Mouse (Mus musculus): Measurements from ENCODE around the gene Hist1h2bf. TPM values are rescaled to one million over a fixed set of nuclear protein-coding genes. Genes with fewer than 3 reads are reported as not detected.

Hist1h2bf gene
- polyA plus RNA-seq, 1 experiment, result 23.2 TPM

DNA sequence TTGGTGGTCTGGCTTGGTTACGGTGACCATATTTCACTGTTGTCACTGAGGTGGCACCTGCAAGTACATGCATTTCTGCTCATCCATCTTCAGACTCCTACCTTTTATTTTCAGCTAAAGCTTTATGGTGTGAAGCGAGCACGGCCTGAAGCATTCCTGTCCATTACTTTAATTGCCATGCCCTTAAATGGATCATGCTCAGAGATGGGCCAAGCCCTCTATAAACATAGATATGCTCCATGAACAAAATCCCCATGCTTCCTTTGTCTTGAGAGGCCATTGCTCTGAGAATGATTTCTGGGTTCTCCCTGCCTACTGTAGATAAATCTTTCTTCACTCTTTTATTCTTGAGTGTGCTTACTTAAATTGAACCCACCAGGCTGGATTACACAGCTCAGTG lies 30.5 kb upstream of the Hist1h2bf start:
- Histone ChIP-seq H3K27ac (ENCODE audit: insufficient read depth, low read length) (no peak overlapping the region), H3K9ac (ENCODE audit: low read depth, poor library complexity, severe bottlenecking) (no peak overlapping the region), H3K4me3 (ENCODE audit: low read depth, low read length) (no peak overlapping the region), H3K36me3 (ENCODE audit: control insufficient read depth, insufficient read depth, low read length, poor library complexity, severe bottlenecking) (no peaks in the 10 kb centered on the region), H3K9me3 (replicated peaks; ENCODE audit: control insufficient read depth, insufficient read depth, low read length, poor library complexity, severe bottlenecking) (no peaks in the 10 kb centered on the region), H3K27me3 (ENCODE audit: control insufficient read depth, insufficient read depth, low read length, poor library complexity, severe bottlenecking) (no peaks in the 10 kb centered on the region), H3K4me1 (ENCODE audit: control insufficient read depth, insufficient read depth, low read length) (no peaks in the 10 kb centered on the region)
- no peak for TF ChIP-seq CTCF (IDR thresholded peaks at IDR 0.05; ENCODE audit: low read depth, low read length)
- no peak for TF ChIP-seq POLR2A (IDR thresholded peaks at IDR 0.05; ENCODE audit: insufficient read depth, low read length)

DNA sequence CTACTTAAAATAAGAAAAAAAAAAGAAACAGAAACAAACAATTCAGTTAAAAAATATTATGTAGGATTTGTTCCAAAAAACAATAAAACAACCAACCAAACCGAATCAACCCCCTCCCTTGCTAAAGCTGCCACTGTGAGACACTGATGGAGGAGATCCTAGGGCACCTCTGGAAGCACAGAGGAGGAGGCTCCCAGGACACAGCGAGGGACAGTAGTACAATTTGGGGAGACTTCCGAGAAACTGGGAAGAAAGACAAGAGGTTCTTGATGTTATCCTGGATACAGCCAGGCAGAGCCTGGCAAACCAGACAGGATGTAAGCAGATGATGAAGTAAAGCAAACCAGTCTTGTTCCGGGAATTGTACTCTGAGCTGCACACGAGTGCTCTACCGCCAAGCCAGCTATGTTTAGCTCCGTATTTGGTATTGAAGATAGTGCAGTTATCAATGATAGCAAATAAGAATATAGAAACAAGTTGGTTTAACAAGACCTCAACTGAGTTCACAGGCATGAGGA lies 29.2 kb upstream of the Hist1h2bf start:
- Histone ChIP-seq H3K9me3 (replicated peaks; ENCODE audit: control insufficient read depth, insufficient read depth, low read length, poor library complexity, severe bottlenecking) (no peaks in the 10 kb centered on the region), H3K36me3 (ENCODE audit: control insufficient read depth, insufficient read depth, low read length, poor library complexity, severe bottlenecking) (no peaks in the 10 kb centered on the region), H3K27me3 (ENCODE audit: control insufficient read depth, insufficient read depth, low read length, poor library complexity, severe bottlenecking) (no peaks in the 10 kb centered on the region), H3K27ac (ENCODE audit: insufficient read depth, low read length) (no peak overlapping the region), H3K9ac (ENCODE audit: low read depth, poor library complexity, severe bottlenecking) (no peak overlapping the region), H3K4me1 (ENCODE audit: control insufficient read depth, insufficient read depth, low read length) (no peaks in the 10 kb centered on the region), H3K4me3 (ENCODE audit: low read depth, low read length) (no peak overlapping the region)
- TF ChIP-seq CTCF (IDR thresholded peaks at IDR 0.05; ENCODE audit: low read depth, low read length) (no peak), POLR2A (IDR thresholded peaks at IDR 0.05; ENCODE audit: insufficient read depth, low read length) (no peak), EP300 (IDR thresholded peaks at IDR 0.05; ENCODE audit: insufficient read depth, low read depth, low read length) (no peak)

DNA sequence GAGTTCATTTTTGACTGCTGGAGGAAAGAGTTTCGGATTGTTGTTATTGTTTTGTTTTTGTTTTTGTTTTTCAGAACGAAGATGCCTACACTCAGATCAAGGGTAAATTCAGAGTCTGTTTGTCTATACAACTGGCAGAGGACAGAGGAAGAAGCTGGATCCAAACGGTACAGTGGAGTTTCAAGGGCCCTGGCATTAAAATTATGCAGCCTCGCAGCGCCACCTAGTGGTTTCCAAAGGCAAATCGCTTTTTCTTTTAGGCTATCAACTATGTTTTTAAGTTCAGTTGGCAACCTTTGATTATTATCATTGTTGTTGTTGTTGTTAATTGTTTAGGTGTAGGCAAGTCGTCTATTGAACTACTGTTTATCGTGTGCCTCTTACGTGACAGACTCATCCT lies 24.0 kb upstream of the Hist1h2bf start:
- Histone ChIP-seq H3K27me3 (ENCODE audit: control insufficient read depth, insufficient read depth, low read length, poor library complexity, severe bottlenecking) (no peaks in the 10 kb centered on the region), H3K36me3 (ENCODE audit: control insufficient read depth, insufficient read depth, low read length, poor library complexity, severe bottlenecking) (no peaks in the 10 kb centered on the region), H3K27ac (ENCODE audit: insufficient read depth, low read length) (no peak overlapping the region), H3K4me1 (ENCODE audit: control insufficient read depth, insufficient read depth, low read length) (peaks cover 6% of the 10 kb centered on the region), H3K4me3 (ENCODE audit: low read depth, low read length) (no peak overlapping the region), H3K9me3 (replicated peaks; ENCODE audit: control insufficient read depth, insufficient read depth, low read length, poor library complexity, severe bottlenecking) (no peaks in the 10 kb centered on the region; the same call in 1 of the 2 replicates), H3K9ac (ENCODE audit: low read depth, poor library complexity, severe bottlenecking) (no peak overlapping the region)
- TF ChIP-seq EP300 (IDR thresholded peaks at IDR 0.05; ENCODE audit: insufficient read depth, low read depth, low read length) (no peak), CTCF (IDR thresholded peaks at IDR 0.05; ENCODE audit: low read depth, low read length) (peak; percentile 50)

DNA sequence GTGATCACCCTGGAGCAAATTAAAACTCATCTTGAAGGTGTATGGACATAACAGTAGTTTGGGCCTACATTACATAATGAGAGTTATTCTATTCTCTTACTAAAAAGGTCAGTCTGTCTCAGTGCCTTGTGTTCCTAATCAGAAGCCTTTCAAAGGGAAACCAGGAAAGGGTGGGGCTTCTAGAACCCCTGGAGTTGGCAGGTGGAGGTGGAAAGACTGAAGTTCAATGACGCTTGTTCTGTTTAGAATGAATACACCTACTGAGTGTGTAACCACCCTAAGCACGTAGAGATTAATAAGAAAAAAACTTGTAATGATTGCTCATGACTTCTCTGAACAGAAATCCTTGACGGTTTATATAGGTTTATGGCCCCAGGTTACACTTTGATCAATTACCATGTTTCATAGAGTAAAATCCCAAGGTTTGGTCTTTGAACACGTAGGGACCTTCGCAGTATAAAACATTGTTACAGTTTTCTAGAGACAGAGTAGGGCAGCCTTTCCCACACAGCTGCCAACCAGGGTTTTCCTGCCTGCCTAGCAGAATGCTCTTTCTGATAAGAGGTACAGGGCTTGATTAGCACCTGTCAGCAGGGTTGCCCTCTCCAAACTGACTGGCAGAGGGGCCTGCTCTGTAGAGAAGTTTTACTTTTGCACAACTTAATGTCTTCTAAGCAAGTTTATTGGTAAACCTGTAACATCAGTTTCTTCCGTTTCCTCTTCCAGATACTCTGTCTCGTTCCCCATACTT lies 21.8 kb upstream of the Hist1h2bf start:
- TF ChIP-seq EP300 (IDR thresholded peaks at IDR 0.05; ENCODE audit: insufficient read depth, low read depth, low read length), result no peak
- TF ChIP-seq POLR2A (IDR thresholded peaks at IDR 0.05; ENCODE audit: insufficient read depth, low read length), result no peak
- TF ChIP-seq CTCF (IDR thresholded peaks at IDR 0.05; ENCODE audit: low read depth, low read length), result no peak
- no peaks in the 10 kb centered on the region for H3K27me3 ChIP-seq (ENCODE audit: control insufficient read depth, insufficient read depth, low read length, poor library complexity, severe bottlenecking)
- no peaks in the 10 kb centered on the region; the same call in 1 of the 2 replicates for H3K9me3 ChIP-seq (replicated peaks; ENCODE audit: control insufficient read depth, insufficient read depth, low read length, poor library complexity, severe bottlenecking)
- H3K36me3 ChIP-seq (ENCODE audit: control insufficient read depth, insufficient read depth, low read length, poor library complexity, severe bottlenecking), result no peaks in the 10 kb centered on the region
- peak overlapping the region; percentile 87 for H3K27ac ChIP-seq (ENCODE audit: insufficient read depth, low read length)
- H3K4me3 ChIP-seq (ENCODE audit: low read depth, low read length), result no peak overlapping the region
- peaks cover 6% of the 10 kb centered on the region for H3K4me1 ChIP-seq (ENCODE audit: control insufficient read depth, insufficient read depth, low read length)
- no peak overlapping the region for H3K9ac ChIP-seq (ENCODE audit: low read depth, poor library complexity, severe bottlenecking)

DNA sequence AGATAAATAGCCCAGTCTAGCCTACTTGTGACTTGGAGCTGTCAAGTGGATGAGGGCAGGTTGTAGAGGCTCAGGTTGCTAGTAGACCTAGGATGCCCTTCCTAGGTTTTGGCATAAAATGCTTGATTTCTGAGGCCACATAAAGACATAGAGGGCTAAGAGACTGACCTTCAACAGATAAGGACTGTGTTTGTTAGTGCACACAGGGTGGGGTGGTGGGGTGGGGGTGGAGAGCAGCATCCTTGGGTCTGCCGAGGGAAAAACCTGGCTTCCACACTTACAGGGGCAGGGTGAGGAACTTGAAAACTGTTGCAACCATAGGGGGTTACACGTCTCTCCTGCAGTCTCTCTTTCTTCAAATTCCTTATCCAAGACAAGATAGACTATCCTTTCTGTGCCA lies 21.2 kb upstream of the Hist1h2bf start:
- Histone ChIP-seq H3K27ac (ENCODE audit: insufficient read depth, low read length) (peak overlapping the region; percentile 87), H3K4me3 (ENCODE audit: low read depth, low read length) (no peak overlapping the region), H3K9ac (ENCODE audit: low read depth, poor library complexity, severe bottlenecking) (no peak overlapping the region), H3K36me3 (ENCODE audit: control insufficient read depth, insufficient read depth, low read length, poor library complexity, severe bottlenecking) (no peaks in the 10 kb centered on the region), H3K9me3 (replicated peaks; ENCODE audit: control insufficient read depth, insufficient read depth, low read length, poor library complexity, severe bottlenecking) (no peaks in the 10 kb centered on the region; the same call in 1 of the 2 replicates), H3K27me3 (ENCODE audit: control insufficient read depth, insufficient read depth, low read length, poor library complexity, severe bottlenecking) (no peaks in the 10 kb centered on the region), H3K4me1 (ENCODE audit: control insufficient read depth, insufficient read depth, low read length) (peaks cover 6% of the 10 kb centered on the region)
- TF ChIP-seq POLR2A (IDR thresholded peaks at IDR 0.05; ENCODE audit: insufficient read depth, low read length) (no peak), CTCF (IDR thresholded peaks at IDR 0.05; ENCODE audit: low read depth, low read length) (no peak), EP300 (IDR thresholded peaks at IDR 0.05; ENCODE audit: insufficient read depth, low read depth, low read length) (no peak)

DNA sequence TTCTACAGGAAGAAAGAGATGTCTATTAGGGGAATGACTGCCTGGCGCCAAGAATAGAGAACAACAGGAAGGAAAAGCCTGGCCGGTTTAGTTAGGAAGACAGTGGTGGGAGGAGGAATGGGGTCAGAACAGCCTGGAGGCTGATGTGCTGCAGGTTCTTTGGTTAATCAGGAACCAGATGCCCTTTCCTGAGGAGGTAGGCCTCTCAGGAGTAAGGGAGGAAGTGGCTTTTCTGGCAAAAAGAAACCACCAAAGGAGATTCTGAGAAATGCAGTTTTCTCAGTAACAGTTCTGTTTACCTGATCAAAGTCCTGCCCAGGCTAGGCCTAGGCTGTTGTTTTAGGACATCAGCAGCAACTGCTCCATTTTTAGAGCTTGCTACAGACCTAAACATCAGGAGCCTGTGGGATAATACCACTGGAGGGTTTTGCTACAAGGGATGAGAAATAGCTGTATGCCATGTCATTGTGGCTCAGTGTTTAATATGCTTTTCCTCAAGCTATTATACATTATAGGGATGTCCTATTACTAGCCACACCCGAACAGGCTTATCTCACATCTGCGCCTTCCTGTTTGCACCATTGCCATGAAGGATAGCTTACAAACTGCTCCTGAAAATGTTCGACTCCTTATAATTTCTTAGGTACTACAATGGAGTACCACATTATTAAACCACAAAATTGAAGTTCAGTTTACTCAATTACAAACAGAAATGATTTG lies 19.2 kb upstream of the Hist1h2bf start:
- H3K4me1 ChIP-seq (ENCODE audit: control insufficient read depth, insufficient read depth, low read length), result peaks cover 6% of the 10 kb centered on the region
- no peaks in the 10 kb centered on the region for H3K36me3 ChIP-seq (ENCODE audit: control insufficient read depth, insufficient read depth, low read length, poor library complexity, severe bottlenecking)
- H3K27ac ChIP-seq (ENCODE audit: insufficient read depth, low read length), result peak overlapping the region; percentile 86
- H3K9ac ChIP-seq (ENCODE audit: low read depth, poor library complexity, severe bottlenecking), result no peak overlapping the region
- no peaks in the 10 kb centered on the region; the same call in 1 of the 2 replicates for H3K9me3 ChIP-seq (replicated peaks; ENCODE audit: control insufficient read depth, insufficient read depth, low read length, poor library complexity, severe bottlenecking)
- H3K4me3 ChIP-seq (ENCODE audit: low read depth, low read length), result no peak overlapping the region
- TF ChIP-seq CTCF (IDR thresholded peaks at IDR 0.05; ENCODE audit: low read depth, low read length) (no peak), POLR2A (IDR thresholded peaks at IDR 0.05; ENCODE audit: insufficient read depth, low read length) (no peak), EP300 (IDR thresholded peaks at IDR 0.05; ENCODE audit: insufficient read depth, low read depth, low read length) (peak; percentile 85)
- no peaks in the 10 kb centered on the region for H3K27me3 ChIP-seq (ENCODE audit: control insufficient read depth, insufficient read depth, low read length, poor library complexity, severe bottlenecking)
